Mouse (Mus musculus): ENCODE measurements at regions not wholly inside any gene's neighbourhood (a gene's known extent, or its start where the extent isn't known, plus 50 kb on each side); places are given as distances from the start of the nearest gene placed in this dataset.

DNA sequence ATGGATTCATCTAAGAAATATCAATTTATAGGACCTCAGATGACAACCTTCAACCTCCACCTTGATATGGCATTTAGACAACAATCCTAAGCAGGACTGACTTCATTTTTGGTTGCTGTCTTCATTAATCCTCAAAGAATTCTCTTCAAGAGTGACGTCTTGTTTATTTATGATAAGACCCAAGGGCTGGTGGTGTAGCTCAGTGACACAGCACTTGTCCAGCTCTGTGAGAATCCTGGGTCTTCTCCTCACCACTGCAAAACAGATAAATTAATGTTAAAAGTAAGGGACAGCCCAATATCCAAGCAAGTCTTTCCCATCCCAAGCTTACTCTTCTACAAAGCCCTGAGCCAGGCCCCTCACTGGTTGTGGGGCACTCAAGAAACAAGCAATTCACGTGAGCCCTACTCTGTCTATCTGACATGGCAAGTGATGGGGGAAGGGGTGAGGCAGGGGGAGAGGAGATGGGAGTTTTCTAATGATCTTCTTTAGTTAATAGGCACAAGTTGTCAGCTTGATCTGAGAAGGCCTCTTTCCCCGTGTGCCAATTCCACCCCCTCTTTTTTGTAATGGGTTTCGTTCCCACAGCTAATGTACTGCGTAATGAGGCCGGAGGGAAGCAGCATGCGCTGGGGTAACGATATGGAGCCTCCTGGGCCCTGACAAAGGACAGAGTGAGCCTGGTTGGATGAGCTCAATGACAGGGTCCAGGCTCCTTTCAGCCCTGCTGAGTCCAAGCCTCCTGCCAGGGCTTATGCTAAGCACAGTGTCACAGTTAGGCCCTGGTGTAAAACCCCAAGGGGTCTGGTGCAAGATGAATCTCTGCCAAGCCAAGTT lies 127.7 kb upstream of the Parp11 start:
- WGBS = 63% methylated on average over 8 of the region's 8 CpGs
- H3K4me1 ChIP-seq (replicated peaks) = no peaks in the 10 kb centered on the region
- ATAC-seq (replicated peaks; ENCODE audit: insufficient number of reproducible peaks, insufficient read depth, low FRiP score, low read depth) = no peak
- no peak overlapping the region for H3K27ac ChIP-seq
- H3K27me3 ChIP-seq = no peaks in the 10 kb centered on the region
- H3K4me2 ChIP-seq = no peak overlapping the region
- H3K4me3 ChIP-seq = no peak overlapping the region
- no peaks in the 10 kb centered on the region for H3K9me3 ChIP-seq (replicated peaks)
- no peak overlapping the region for H3K9ac ChIP-seq
- no peaks in the 10 kb centered on the region for H3K36me3 ChIP-seq

DNA sequence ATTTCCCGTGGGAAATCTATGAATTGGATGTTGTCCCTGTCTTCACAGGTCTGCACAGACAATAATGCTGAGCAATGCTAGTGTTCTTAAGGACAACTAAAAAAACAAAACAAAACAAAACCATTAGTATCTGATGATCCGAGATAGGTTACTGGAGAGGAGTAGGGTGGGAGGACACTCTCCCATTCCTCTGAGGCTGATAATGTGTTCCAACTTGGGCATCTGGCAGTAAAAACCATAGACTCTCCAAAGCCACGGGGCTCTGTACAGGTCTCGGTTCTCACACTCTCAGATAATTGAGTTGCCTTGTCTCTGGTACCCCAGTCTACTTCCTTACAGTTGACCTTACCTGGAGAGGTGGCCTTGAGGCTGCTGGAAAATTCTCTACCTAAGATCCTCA lies 126.0 kb upstream of the Parp11 start:
- no peak overlapping the region for H3K9ac ChIP-seq
- WGBS = 78% methylated on average over 4 of the region's 4 CpGs
- no peaks in the 10 kb centered on the region for H3K9me3 ChIP-seq (replicated peaks)
- ATAC-seq (replicated peaks; ENCODE audit: insufficient number of reproducible peaks, insufficient read depth, low FRiP score, low read depth) = no peak
- H3K27ac ChIP-seq = no peak overlapping the region
- H3K4me3 ChIP-seq = no peak overlapping the region
- H3K27me3 ChIP-seq = no peaks in the 10 kb centered on the region
- H3K4me1 ChIP-seq (replicated peaks) = peaks cover under 1% of the 10 kb centered on the region
- H3K36me3 ChIP-seq = no peaks in the 10 kb centered on the region
- H3K4me2 ChIP-seq = no peak overlapping the region

GRCm38 (mm10) chr6:127321031-127321430 lies 125.6 kb upstream of the Parp11 start:
- no peak overlapping the region for H3K4me3 ChIP-seq
- 69% methylated on average over 3 of the region's 3 CpGs for WGBS
- no peaks in the 10 kb centered on the region for H3K27me3 ChIP-seq
- ATAC-seq (replicated peaks; ENCODE audit: insufficient number of reproducible peaks, insufficient read depth, low FRiP score, low read depth) = no peak
- H3K9ac ChIP-seq = no peak overlapping the region
- H3K4me1 ChIP-seq (replicated peaks) = peaks cover 5% of the 10 kb centered on the region
- no peak overlapping the region for H3K4me2 ChIP-seq
- no peak overlapping the region for H3K27ac ChIP-seq
- H3K9me3 ChIP-seq (replicated peaks) = no peaks in the 10 kb centered on the region
- no peaks in the 10 kb centered on the region for H3K36me3 ChIP-seq

- H3K9me3 ChIP-seq (replicated peaks) = no peaks in the 10 kb centered on the region
- no peak overlapping the region for H3K4me2 ChIP-seq
- H3K4me3 ChIP-seq = no peak overlapping the region
- no peak for ATAC-seq (replicated peaks; ENCODE audit: insufficient number of reproducible peaks, insufficient read depth, low FRiP score, low read depth)
- peaks cover 10% of the 10 kb centered on the region for H3K4me1 ChIP-seq (replicated peaks)
- no peak overlapping the region for H3K9ac ChIP-seq
- no peaks in the 10 kb centered on the region for H3K27me3 ChIP-seq
- H3K36me3 ChIP-seq = no peaks in the 10 kb centered on the region
- 43% methylated on average over 7 of the region's 7 CpGs for WGBS
- H3K27ac ChIP-seq = no peak overlapping the region
Observed at GRCm38 (mm10) chr6:127322398-127322797, 124.2 kb upstream of the Parp11 start.

GRCm38 (mm10) chr6:127324984-127325383 lies 121.7 kb upstream of the Parp11 start:
- Histone ChIP-seq H3K27me3 (no peaks in the 10 kb centered on the region), H3K36me3 (no peaks in the 10 kb centered on the region), H3K9ac (no peak overlapping the region), H3K9me3 (replicated peaks) (no peaks in the 10 kb centered on the region), H3K4me3 (no peak overlapping the region), H3K27ac (no peak overlapping the region), H3K4me2 (no peak overlapping the region), H3K4me1 (replicated peaks) (peaks cover 22% of the 10 kb centered on the region)
- 28% methylated on average over 5 of the region's 5 CpGs for WGBS
- no peak for ATAC-seq (replicated peaks; ENCODE audit: insufficient number of reproducible peaks, insufficient read depth, low FRiP score, low read depth)

DNA sequence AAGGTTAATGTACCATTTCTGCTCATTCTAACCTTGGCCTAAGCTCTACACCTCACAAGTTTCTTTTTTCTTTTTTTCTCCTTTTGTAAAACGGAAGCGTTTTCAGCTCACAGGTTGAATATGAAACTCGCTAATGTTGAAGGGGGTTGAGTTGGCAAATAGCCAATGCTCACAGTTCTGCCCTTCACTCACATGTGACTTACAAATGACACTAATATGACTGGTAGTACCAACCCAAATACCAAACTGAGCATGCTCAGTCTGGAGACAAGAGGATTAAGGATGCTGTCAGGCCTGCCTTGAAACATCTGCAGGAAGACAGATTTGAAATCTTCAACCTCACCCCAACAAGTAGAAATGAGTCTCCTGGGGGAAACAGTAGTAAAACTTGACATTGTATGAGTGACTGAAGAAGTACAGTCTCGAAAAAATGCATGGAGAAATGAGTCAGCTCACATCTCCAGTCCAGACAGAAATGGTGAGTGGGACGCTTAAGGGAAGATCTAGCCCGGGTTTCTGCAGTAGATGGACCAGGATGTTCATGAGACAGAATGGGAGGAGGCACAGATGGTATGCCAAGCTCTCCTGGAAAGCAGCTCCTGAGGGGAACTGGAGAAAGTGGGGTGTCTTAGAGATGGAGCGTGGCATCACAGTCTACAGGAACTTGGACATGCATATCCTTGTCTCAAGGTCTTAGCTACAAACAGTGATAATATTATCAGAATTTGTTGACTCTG lies 120.9 kb upstream of the Parp11 start:
- Histone ChIP-seq H3K9ac (no peak overlapping the region), H3K4me1 (replicated peaks) (peaks cover 30% of the 10 kb centered on the region), H3K27me3 (no peaks in the 10 kb centered on the region), H3K36me3 (no peaks in the 10 kb centered on the region), H3K27ac (no peak overlapping the region), H3K9me3 (replicated peaks) (no peaks in the 10 kb centered on the region), H3K4me3 (no peak overlapping the region), H3K4me2 (no peak overlapping the region)
- ATAC-seq (replicated peaks; ENCODE audit: insufficient number of reproducible peaks, insufficient read depth, low FRiP score, low read depth) = no peak
- WGBS = 59% methylated on average over 7 of the region's 7 CpGs

DNA sequence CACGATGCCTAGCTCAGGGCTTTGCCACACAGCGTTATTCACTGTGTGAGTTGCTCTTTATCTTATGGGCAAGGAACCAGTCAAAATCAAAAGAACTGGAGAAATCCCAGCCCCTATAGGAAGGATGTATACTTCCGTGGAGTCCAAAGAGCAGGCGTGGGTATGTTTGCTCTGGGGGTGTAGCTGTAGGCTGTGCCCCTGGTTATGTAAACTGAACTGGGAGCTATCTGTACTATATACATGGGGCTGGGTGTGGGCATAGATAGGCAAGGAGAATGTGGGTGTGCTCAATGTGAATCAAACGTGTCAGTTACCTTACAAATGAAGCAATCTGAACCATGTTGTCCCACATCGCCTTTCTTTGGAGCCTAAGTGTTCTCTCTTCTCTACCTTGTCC lies 120.3 kb upstream of the Parp11 start:
- H3K9ac ChIP-seq = no peak overlapping the region
- no peaks in the 10 kb centered on the region for H3K36me3 ChIP-seq
- no peak overlapping the region for H3K4me2 ChIP-seq
- no peaks in the 10 kb centered on the region for H3K27me3 ChIP-seq
- 66% methylated on average over 6 of the region's 6 CpGs for WGBS
- peaks cover 35% of the 10 kb centered on the region for H3K4me1 ChIP-seq (replicated peaks)
- no peak overlapping the region for H3K27ac ChIP-seq
- no peaks in the 10 kb centered on the region for H3K9me3 ChIP-seq (replicated peaks)
- no peak overlapping the region for H3K4me3 ChIP-seq
- ATAC-seq (replicated peaks; ENCODE audit: insufficient number of reproducible peaks, insufficient read depth, low FRiP score, low read depth) = no peak

GRCm38 (mm10) chr6:127329191-127330014 lies 117.2 kb upstream of the Parp11 start:
- Histone ChIP-seq H3K4me2 (peak overlapping the region; percentile 88), H3K9me3 (replicated peaks) (no peaks in the 10 kb centered on the region), H3K4me1 (replicated peaks) (peaks cover 51% of the 10 kb centered on the region), H3K9ac (peak overlapping the region; percentile 51), H3K27me3 (no peaks in the 10 kb centered on the region), H3K4me3 (peak overlapping the region; percentile 54), H3K27ac (peak overlapping the region; percentile 98), H3K36me3 (no peaks in the 10 kb centered on the region)
- WGBS = 47% methylated on average over 20 of the region's 20 CpGs
- no peak for ATAC-seq (replicated peaks; ENCODE audit: insufficient number of reproducible peaks, insufficient read depth, low FRiP score, low read depth)

GRCm38 (mm10) chr6:127330015-127330705 lies 116.5 kb upstream of the Parp11 start:
- peak; percentile 90 for ATAC-seq (replicated peaks; ENCODE audit: insufficient number of reproducible peaks, insufficient read depth, low FRiP score, low read depth)
- under 1% methylated on average over 46 of the region's 46 CpGs for WGBS
- Histone ChIP-seq H3K27ac (peak overlapping the region; percentile 98), H3K4me2 (peak overlapping the region; percentile 88), H3K36me3 (no peaks in the 10 kb centered on the region), H3K27me3 (no peaks in the 10 kb centered on the region), H3K9ac (peak overlapping the region; percentile 62), H3K9me3 (replicated peaks) (no peaks in the 10 kb centered on the region), H3K4me1 (replicated peaks) (peaks cover 51% of the 10 kb centered on the region), H3K4me3 (peak overlapping the region; percentile 54)

- Histone ChIP-seq H3K9me3 (replicated peaks) (no peaks in the 10 kb centered on the region), H3K9ac (no peak overlapping the region), H3K27ac (peak overlapping the region; percentile 98), H3K27me3 (no peaks in the 10 kb centered on the region), H3K36me3 (no peaks in the 10 kb centered on the region), H3K4me1 (replicated peaks) (peaks cover 53% of the 10 kb centered on the region), H3K4me3 (no peak overlapping the region), H3K4me2 (0 out of 2 replicates have a peak overlapping the region, but pooled peaks have one; percentile 88)
- ATAC-seq (replicated peaks; ENCODE audit: insufficient number of reproducible peaks, insufficient read depth, low FRiP score, low read depth) = no peak
- WGBS = 32% methylated on average over 5 of the region's 5 CpGs
Observed at GRCm38 (mm10) chr6:127331091-127331490, 115.5 kb upstream of the Parp11 start.

DNA sequence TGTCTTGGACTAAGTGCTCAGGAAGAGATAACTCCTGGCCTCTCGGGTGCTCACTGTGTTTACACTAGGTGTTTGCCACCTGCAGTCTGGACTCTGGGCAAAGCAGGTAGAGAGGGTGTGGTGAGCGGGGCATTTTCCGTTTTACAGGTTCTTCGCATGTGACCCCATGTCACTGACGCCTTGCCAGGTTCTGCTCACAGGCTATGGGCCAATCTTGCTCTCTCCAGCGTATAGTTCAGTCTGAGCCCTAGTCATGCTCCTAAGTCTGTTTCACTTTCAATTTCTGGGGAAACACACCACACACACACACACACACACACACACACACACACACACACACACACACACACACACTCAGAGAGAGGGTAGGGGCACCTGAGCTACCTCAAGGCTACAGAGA lies 112.4 kb upstream of the Parp11 start:
- H3K4me1 ChIP-seq (replicated peaks) = peaks cover 76% of the 10 kb centered on the region
- H3K27ac ChIP-seq = no peak overlapping the region
- no peak for ATAC-seq (replicated peaks; ENCODE audit: insufficient number of reproducible peaks, insufficient read depth, low FRiP score, low read depth)
- H3K27me3 ChIP-seq = no peaks in the 10 kb centered on the region
- H3K4me3 ChIP-seq = no peak overlapping the region
- 72% methylated on average over 6 of the region's 6 CpGs for WGBS
- no peak overlapping the region for H3K4me2 ChIP-seq
- no peaks in the 10 kb centered on the region for H3K9me3 ChIP-seq (replicated peaks)
- H3K36me3 ChIP-seq = no peaks in the 10 kb centered on the region
- no peak overlapping the region for H3K9ac ChIP-seq
